26 mouse cellular contexts compared by ENCODE assay signal in genomic region chr11:55102015-55102414, GRCm38 (mm10). TPM values are rescaled to one million over a fixed set of nuclear protein-coding genes. Genes with fewer than 3 reads are reported as not detected.
"Had no signal": no experiment of that assay in that cellular context is flagged by ENCODE, and none has a peak within 500 bp of the region (broad histone marks: within the 10 kb centered on the region; RNA-seq: fewer than 3 reads in every experiment).

No protein-coding gene starts in this region.

- H3K36me3 ChIP-seq: lung, embryonic 15.5 days; midbrain, embryonic 15.5 days; neural tube, embryonic 12.5 days had no signal

- H3K27ac ChIP-seq: lung, embryonic 15.5 days; macrophage; midbrain, embryonic 13.5 days; midbrain, embryonic 15.5 days; neural tube, embryonic 12.5 days had no signal

- H3K9me3 ChIP-seq: lung, embryonic 15.5 days; megakaryocyte, embryonic 14.5 days; midbrain, embryonic 13.5 days; midbrain, embryonic 15.5 days; neural tube, embryonic 12.5 days had no signal

- DNase-seq: liver, postnatal 0 days; lung, adult 2 months; lung, postnatal 14 days; lung, postnatal 36 days; retina, postnatal 1 day; right cerebral cortex, adult 18-20 months; right cerebral cortex, postnatal 25 days; right cerebral cortex, postnatal 4 days; spleen, adult 18-20 months; thymus, adult 18-20 months; thymus, postnatal 14 days; thymus, postnatal 36 days had no signal

- H3K9ac ChIP-seq: liver, postnatal 0 days; lung, embryonic 15.5 days; midbrain, embryonic 13.5 days; midbrain, embryonic 15.5 days; neural tube, embryonic 12.5 days had no signal

- ATAC-seq: liver, postnatal 0 days; lung, postnatal 0 days; midbrain, embryonic 13.5 days; midbrain, embryonic 15.5 days had no signal

- H3K27me3 ChIP-seq: lung, embryonic 15.5 days; midbrain, embryonic 13.5 days; midbrain, embryonic 15.5 days; neural tube, embryonic 12.5 days had no signal

- H3K4me2 ChIP-seq: lung, embryonic 15.5 days; midbrain, embryonic 11.5 days; midbrain, embryonic 13.5 days; midbrain, embryonic 15.5 days; neural tube, embryonic 12.5 days had no signal

- H3K4me3 ChIP-seq: lung, embryonic 15.5 days; megakaryocyte, embryonic 14.5 days; midbrain, embryonic 13.5 days; midbrain, embryonic 15.5 days; neural tube, embryonic 12.5 days had no signal

- H3K4me1 ChIP-seq: neural tube, embryonic 12.5 days had no signal

RNA-seq across cellular contexts. Expression of gene Ccdc69, which starts 24.1 kb away (rescaled TPM):
- polyA plus RNA-seq: midbrain, embryonic 13.5 days; neural tube, embryonic 14.5 days had no signal

RNA-seq across cellular contexts. Expression of gene Slc36a3, which starts 49.5 kb away (rescaled TPM):
- total RNA-seq: megakaryocyte progenitor cell, adult 5-6 weeks; midbrain, postnatal 0 days; monocyte, adult 5-6 weeks had no signal
- polyA plus RNA-seq: liver, postnatal 0 days; lung, embryonic 15.5 days; lung, postnatal 0 days; midbrain, embryonic 11.5 days; midbrain, embryonic 13.5 days; midbrain, embryonic 15.5 days; midbrain, postnatal 0 days; neural tube, embryonic 12.5 days; neural tube, embryonic 14.5 days; stomach, embryonic 14.5 days; stomach, embryonic 16.5 days had no signal
